Mouse (Mus musculus): ENCODE measurements around the gene 4632433K11Rik. TPM values are rescaled to one million over a fixed set of nuclear protein-coding genes. Genes with fewer than 3 reads are reported as not detected.
"Not testable (repeated sequence)": the region's sequence is repeated elsewhere in the genome, so short reads cannot be mapped to it uniquely, and the experiment has no call there.

The 4632433K11Rik gene
- polyA plus RNA-seq, 1 experiment: not detected

DNA sequence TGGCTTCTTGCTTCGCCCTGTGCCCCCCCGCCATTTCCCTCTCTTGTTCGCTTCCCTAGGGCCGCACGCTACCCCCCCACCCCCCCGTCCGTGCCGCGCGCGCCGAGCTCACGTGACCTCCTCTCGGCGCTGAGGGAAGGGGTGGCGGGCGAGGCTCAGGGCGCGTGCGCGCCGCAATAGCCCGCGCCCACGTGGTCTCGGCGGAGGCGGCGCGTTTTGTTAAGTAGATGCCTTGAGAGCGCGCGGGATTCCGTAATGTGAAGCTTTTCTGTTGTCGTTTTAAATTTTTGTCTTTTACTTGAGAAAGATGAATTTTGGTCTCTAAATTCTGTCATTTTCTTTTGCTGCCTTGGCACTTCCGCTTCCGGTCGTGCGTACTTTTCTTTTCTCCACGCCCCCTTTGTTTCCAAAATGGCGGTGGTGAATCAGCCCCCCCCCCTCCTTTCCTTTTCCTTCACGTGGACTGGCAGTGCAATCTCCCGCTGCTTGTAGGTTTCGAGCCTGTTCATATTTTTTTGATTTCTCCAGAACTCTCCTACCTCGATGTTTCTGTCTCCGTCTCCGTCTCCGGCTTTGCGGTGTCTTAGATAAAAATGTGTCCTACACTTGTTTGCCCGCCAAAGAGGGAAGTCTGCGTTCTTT lies 28.6 kb downstream of the 4632433K11Rik start:
- Histone ChIP-seq H3K36me3 (ENCODE audit: control insufficient read depth, insufficient read depth, low read length) (no peaks in the 10 kb centered on the region), H3K27ac (ENCODE audit: control insufficient read depth, insufficient read depth, low read depth, low read length) (peak overlapping the region; percentile 89), H3K4me1 (ENCODE audit: control insufficient read depth, insufficient read depth, low read length) (peaks cover 16% of the 10 kb centered on the region), H3K27me3 (ENCODE audit: control insufficient read depth, insufficient read depth, low read length) (no peaks in the 10 kb centered on the region), H3K4me3 (ENCODE audit: control insufficient read depth, low read depth, low read length) (peak overlapping the region; percentile 90)
- TF ChIP-seq POLR2A (IDR thresholded peaks at IDR 0.05; ENCODE audit: control insufficient read depth, low read depth, low read length): no peak
- TF ChIP-seq CTCF (IDR thresholded peaks at IDR 0.05; ENCODE audit: control insufficient read depth, insufficient read depth, insufficient replicate concordance, low read depth, low read length): no peak

DNA sequence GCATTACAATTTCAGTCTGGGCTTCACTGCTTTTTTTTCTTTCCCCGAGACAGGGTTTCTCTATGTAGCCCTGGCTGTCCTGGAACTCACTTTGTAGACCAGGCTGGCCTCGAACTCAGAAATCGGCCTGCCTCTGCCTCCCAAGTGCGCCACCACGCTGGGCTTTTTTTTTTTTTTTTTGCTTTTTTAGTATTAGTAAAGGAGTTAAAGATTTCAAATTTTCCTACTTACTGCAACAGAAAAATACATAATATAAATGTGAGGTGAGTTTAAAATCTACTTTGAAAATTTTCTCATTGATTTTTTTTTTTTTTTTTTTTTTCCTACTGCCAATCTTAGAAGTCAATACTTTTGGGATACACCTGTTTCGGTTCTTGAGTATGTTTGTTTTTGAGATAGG lies 31.0 kb downstream of the 4632433K11Rik start:
- TF ChIP-seq CTCF (IDR thresholded peaks at IDR 0.05; ENCODE audit: control insufficient read depth, insufficient read depth, insufficient replicate concordance, low read depth, low read length): no peak
- no peak for TF ChIP-seq POLR2A (IDR thresholded peaks at IDR 0.05; ENCODE audit: control insufficient read depth, low read depth, low read length)
- Histone ChIP-seq H3K4me3 (ENCODE audit: control insufficient read depth, low read depth, low read length) (no peak overlapping the region), H3K4me1 (ENCODE audit: control insufficient read depth, insufficient read depth, low read length) (peaks cover 7% of the 10 kb centered on the region), H3K27me3 (ENCODE audit: control insufficient read depth, insufficient read depth, low read length) (no peaks in the 10 kb centered on the region), H3K27ac (ENCODE audit: control insufficient read depth, insufficient read depth, low read depth, low read length) (no peak overlapping the region), H3K36me3 (ENCODE audit: control insufficient read depth, insufficient read depth, low read length) (peaks cover 2% of the 10 kb centered on the region)

DNA sequence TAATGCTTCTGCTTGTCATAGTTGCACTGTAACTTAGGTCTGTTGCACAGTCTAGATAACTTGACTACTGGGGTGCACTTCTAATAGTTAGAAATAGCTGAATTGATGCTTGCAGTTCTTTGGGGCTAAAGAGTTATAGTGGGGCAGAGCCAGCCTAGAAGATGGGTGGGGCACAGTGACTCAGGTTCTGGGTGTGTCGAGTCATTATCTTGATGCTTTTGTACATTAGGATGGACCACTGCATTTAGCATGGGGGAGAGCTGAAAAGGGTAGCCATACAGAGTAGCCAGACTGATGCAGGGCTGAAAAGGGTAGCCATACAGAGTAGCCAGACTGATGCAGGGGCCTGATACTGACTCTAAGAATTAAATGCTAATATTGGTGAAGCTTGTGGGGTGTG lies 39.7 kb downstream of the 4632433K11Rik start:
- H3K4me3 ChIP-seq (ENCODE audit: control insufficient read depth, low read depth, low read length): no peak overlapping the region
- no peak for TF ChIP-seq POLR2A (IDR thresholded peaks at IDR 0.05; ENCODE audit: control insufficient read depth, low read depth, low read length)
- no peak for TF ChIP-seq CTCF (IDR thresholded peaks at IDR 0.05; ENCODE audit: control insufficient read depth, insufficient read depth, insufficient replicate concordance, low read depth, low read length)
- H3K27me3 ChIP-seq (ENCODE audit: control insufficient read depth, insufficient read depth, low read length): no peaks in the 10 kb centered on the region
- H3K36me3 ChIP-seq (ENCODE audit: control insufficient read depth, insufficient read depth, low read length): peaks cover under 1% of the 10 kb centered on the region
- H3K27ac ChIP-seq (ENCODE audit: control insufficient read depth, insufficient read depth, low read depth, low read length): no peak overlapping the region
- no peaks in the 10 kb centered on the region for H3K4me1 ChIP-seq (ENCODE audit: control insufficient read depth, insufficient read depth, low read length)

DNA sequence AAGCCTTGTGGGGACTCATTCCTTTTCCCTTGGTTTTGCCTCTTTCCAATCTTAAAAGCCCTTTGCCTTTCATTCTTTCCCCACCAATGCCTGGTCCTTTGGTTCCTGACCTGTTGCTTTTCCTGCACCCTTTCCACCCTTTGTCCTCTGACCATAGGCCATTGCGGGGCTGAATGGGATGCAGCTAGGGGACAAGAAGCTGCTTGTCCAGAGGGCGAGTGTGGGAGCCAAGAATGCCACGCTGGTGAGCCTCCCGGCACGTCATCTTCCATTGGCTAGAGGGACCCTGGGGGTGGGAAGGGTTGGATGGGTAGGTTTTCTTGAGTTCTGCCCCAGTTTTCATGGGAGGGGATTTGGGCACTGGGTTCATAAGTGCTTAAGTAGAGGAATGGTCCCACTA lies 41.1 kb downstream of the 4632433K11Rik start:
- Histone ChIP-seq H3K27me3 (ENCODE audit: control insufficient read depth, insufficient read depth, low read length) (no peaks in the 10 kb centered on the region), H3K4me1 (ENCODE audit: control insufficient read depth, insufficient read depth, low read length) (peaks cover 2% of the 10 kb centered on the region; the same call in 1 of the 2 replicates), H3K4me3 (ENCODE audit: control insufficient read depth, low read depth, low read length) (no peak overlapping the region), H3K27ac (ENCODE audit: control insufficient read depth, insufficient read depth, low read depth, low read length) (no peak overlapping the region), H3K36me3 (ENCODE audit: control insufficient read depth, insufficient read depth, low read length) (no peaks in the 10 kb centered on the region; the same call in 1 of the 2 replicates)
- TF ChIP-seq POLR2A (IDR thresholded peaks at IDR 0.05; ENCODE audit: control insufficient read depth, low read depth, low read length): no peak
- TF ChIP-seq CTCF (IDR thresholded peaks at IDR 0.05; ENCODE audit: control insufficient read depth, insufficient read depth, insufficient replicate concordance, low read depth, low read length): no peak

DNA sequence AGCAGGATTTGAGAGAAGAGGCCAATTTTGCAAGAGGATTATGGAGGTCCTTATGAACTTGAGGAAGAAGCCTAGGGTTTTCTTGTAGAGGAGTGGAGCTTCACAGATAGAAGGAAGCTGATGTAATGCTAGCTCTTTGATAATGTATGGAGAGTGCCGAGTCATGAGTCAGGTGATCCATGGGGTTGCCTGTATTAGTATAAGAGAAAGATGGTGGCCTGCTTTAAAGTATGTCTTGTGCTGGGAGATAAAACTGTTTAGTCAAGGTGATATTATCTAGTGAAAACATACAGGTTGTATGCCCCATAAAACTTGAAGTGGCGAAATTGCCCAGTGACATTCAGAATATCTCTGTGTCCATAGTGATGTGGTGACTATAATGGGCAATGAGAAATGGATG lies 43.0 kb downstream of the 4632433K11Rik start:
- H3K4me1 ChIP-seq (ENCODE audit: control insufficient read depth, insufficient read depth, low read length): peaks cover 5% of the 10 kb centered on the region
- no peak overlapping the region for H3K4me3 ChIP-seq (ENCODE audit: control insufficient read depth, low read depth, low read length)
- no peaks in the 10 kb centered on the region for H3K27me3 ChIP-seq (ENCODE audit: control insufficient read depth, insufficient read depth, low read length)
- no peaks in the 10 kb centered on the region for H3K36me3 ChIP-seq (ENCODE audit: control insufficient read depth, insufficient read depth, low read length)
- no peak overlapping the region for H3K27ac ChIP-seq (ENCODE audit: control insufficient read depth, insufficient read depth, low read depth, low read length)
- no peak for TF ChIP-seq POLR2A (IDR thresholded peaks at IDR 0.05; ENCODE audit: control insufficient read depth, low read depth, low read length)
- no peak for TF ChIP-seq CTCF (IDR thresholded peaks at IDR 0.05; ENCODE audit: control insufficient read depth, insufficient read depth, insufficient replicate concordance, low read depth, low read length)

DNA sequence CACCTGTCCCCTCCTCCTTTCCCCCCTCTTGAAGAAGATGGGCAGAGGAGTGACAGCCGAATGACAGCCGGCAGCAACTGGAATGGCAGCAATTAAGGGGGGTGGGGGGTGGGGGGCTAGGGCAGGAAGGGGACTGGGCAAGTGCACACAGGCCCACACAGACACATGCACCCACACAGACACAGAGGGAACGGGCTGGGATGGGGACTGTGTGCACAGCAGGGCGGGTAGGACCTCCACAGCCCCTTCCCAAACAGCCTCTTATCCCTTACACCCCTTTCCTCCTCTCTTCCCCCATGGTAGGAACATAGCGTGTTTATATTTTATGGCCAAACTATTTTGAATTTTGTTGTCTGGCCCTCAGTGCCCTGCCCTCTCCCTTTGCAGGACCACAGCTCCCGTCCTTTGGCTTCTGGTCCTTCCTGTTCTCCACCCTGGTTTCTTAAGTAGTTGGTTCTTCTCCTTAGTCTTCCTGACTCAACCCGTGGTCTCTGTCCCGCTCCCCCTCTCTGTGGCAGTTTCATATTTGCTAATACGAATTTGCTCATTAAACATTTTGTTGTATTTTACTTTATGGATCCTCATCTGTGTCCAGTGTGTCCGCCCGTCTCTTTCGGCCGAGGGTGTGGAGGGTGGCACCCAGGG lies 45.6 kb downstream of the 4632433K11Rik start:
- not testable (repeated sequence) for H3K27me3 ChIP-seq (ENCODE audit: control insufficient read depth, insufficient read depth, low read length); H3K36me3 ChIP-seq (ENCODE audit: control insufficient read depth, insufficient read depth, low read length); H3K4me1 ChIP-seq (ENCODE audit: control insufficient read depth, insufficient read depth, low read length)
- H3K4me3 ChIP-seq (ENCODE audit: control insufficient read depth, low read depth, low read length): peak overlapping the region; percentile 81
- H3K27ac ChIP-seq (ENCODE audit: control insufficient read depth, insufficient read depth, low read depth, low read length): peak overlapping the region; percentile 72

DNA sequence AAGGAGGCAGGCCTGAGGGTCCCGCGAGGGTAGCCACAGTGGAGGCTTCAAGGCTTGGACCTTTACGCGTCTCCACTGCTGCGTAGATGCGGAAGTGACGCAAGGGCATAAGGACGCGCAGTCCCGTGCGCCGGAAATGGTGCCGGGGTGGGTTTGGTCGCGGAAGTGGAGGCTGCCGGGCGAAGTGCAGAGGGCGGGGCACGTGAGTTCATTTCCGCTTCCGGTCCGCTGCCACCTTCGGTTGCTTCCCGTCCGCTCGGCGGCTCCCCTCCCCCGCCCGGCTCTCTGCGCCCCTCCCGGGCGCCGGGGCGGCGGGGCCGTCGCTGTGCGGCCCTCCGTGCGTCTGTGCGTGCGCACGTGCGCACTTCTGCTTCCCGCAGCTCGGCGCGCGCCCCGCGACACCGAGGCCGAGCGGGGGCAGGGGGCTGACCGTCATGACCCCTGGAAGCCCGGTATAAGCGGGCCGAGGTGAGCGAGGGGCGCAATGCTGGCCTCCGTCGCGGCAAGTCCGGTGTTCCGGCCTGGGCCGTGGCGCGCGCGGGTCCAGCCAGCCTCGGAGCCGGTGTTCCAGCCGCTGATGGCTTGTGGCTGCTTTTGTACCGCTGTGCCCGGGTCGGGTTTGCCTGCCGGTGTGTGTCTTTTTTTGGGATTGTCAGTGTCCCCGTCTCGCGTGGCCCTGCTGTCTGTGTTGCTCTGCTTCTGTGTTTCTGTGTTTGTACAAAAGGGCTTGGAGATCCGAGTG lies 46.3 kb downstream of the 4632433K11Rik start, which contains the start of gene Epn1:
Gene Epn1, plus strand, starts transcription at position 226 of the 742 bp plus-strand sequence.
- Histone ChIP-seq H3K27ac (ENCODE audit: control insufficient read depth, insufficient read depth, low read depth, low read length) (peak within 1 kb of the TSS; percentile 72), H3K36me3 (ENCODE audit: control insufficient read depth, insufficient read depth, low read length) (no peaks in the 10 kb centered on the region), H3K4me3 (ENCODE audit: control insufficient read depth, low read depth, low read length) (peak within 1 kb of the TSS; percentile 81), H3K27me3 (ENCODE audit: control insufficient read depth, insufficient read depth, low read length) (no peaks in the 10 kb centered on the region), H3K4me1 (ENCODE audit: control insufficient read depth, insufficient read depth, low read length) (peaks cover 6% of the 10 kb centered on the region)
- TF ChIP-seq POLR2A (IDR thresholded peaks at IDR 0.05; ENCODE audit: control insufficient read depth, low read depth, low read length) (peak; percentile 74), CTCF (IDR thresholded peaks at IDR 0.05; ENCODE audit: control insufficient read depth, insufficient read depth, insufficient replicate concordance, low read depth, low read length) (no peak)

All from testis, adult 2 months (tissue).